Mouse (Mus musculus): ENCODE results near the gene Ppp1r1c. TPM values are rescaled to one million over a fixed set of nuclear protein-coding genes. Genes with fewer than 3 reads are reported as not detected.

The Ppp1r1c gene
- polyA plus RNA-seq, 1 experiment = not detected

- Histone ChIP-seq H3K4me3 (ENCODE audit: control insufficient read depth, insufficient read depth, low read length) (no peak overlapping the region), H3K4me1 (replicated peaks; ENCODE audit: control insufficient read depth, insufficient read depth, low read length) (no peaks in the 10 kb centered on the region), H3K27ac (ENCODE audit: control insufficient read depth, insufficient read depth, low read length) (no peak overlapping the region), H3K27me3 (ENCODE audit: control insufficient read depth, insufficient read depth, low read length) (no peaks in the 10 kb centered on the region), H3K36me3 (ENCODE audit: control insufficient read depth, insufficient read depth, low read length) (no peaks in the 10 kb centered on the region)
- no peak for DNase-seq
- TF ChIP-seq CTCF (IDR thresholded peaks at IDR 0.05; ENCODE audit: borderline replicate concordance, control insufficient read depth, extremely low read depth, insufficient read depth, low read length, poor library complexity) (no peak), POLR2A (IDR thresholded peaks at IDR 0.05; ENCODE audit: control insufficient read depth, extremely low read depth, insufficient read depth, low read length, poor library complexity) (no peak)
Measured at GRCm38 (mm10) chr2:79717846-79718245, 10.3 kb downstream of the Ppp1r1c start.

GRCm38 (mm10) chr2:79722415-79722814 is 14.8 kb downstream of the Ppp1r1c start:
- TF ChIP-seq POLR2A (IDR thresholded peaks at IDR 0.05; ENCODE audit: control insufficient read depth, extremely low read depth, insufficient read depth, low read length, poor library complexity) = no peak
- TF ChIP-seq CTCF (IDR thresholded peaks at IDR 0.05; ENCODE audit: borderline replicate concordance, control insufficient read depth, extremely low read depth, insufficient read depth, low read length, poor library complexity) = no peak
- WGBS = 94% methylated on average over 1 of the region's 1 CpGs
- H3K27me3 ChIP-seq (ENCODE audit: control insufficient read depth, insufficient read depth, low read length) = no peaks in the 10 kb centered on the region
- H3K27ac ChIP-seq (ENCODE audit: control insufficient read depth, insufficient read depth, low read length) = no peak overlapping the region
- H3K4me1 ChIP-seq (replicated peaks; ENCODE audit: control insufficient read depth, insufficient read depth, low read length) = no peaks in the 10 kb centered on the region
- H3K4me3 ChIP-seq (ENCODE audit: control insufficient read depth, insufficient read depth, low read length) = no peak overlapping the region
- DNase-seq = no peak
- H3K36me3 ChIP-seq (ENCODE audit: control insufficient read depth, insufficient read depth, low read length) = no peaks in the 10 kb centered on the region

- H3K27me3 ChIP-seq (ENCODE audit: control insufficient read depth, insufficient read depth, low read length) = no peaks in the 10 kb centered on the region
- H3K4me1 ChIP-seq (replicated peaks; ENCODE audit: control insufficient read depth, insufficient read depth, low read length) = no peaks in the 10 kb centered on the region
- no peak overlapping the region for H3K27ac ChIP-seq (ENCODE audit: control insufficient read depth, insufficient read depth, low read length)
- no peak overlapping the region for H3K4me3 ChIP-seq (ENCODE audit: control insufficient read depth, insufficient read depth, low read length)
- no peak for DNase-seq
- H3K36me3 ChIP-seq (ENCODE audit: control insufficient read depth, insufficient read depth, low read length) = no peaks in the 10 kb centered on the region
- WGBS = 92% methylated on average over 2 of the region's 2 CpGs
- TF ChIP-seq CTCF (IDR thresholded peaks at IDR 0.05; ENCODE audit: borderline replicate concordance, control insufficient read depth, extremely low read depth, insufficient read depth, low read length, poor library complexity) (no peak), POLR2A (IDR thresholded peaks at IDR 0.05; ENCODE audit: control insufficient read depth, extremely low read depth, insufficient read depth, low read length, poor library complexity) (no peak)
Measured at GRCm38 (mm10) chr2:79738958-79739357, 31.4 kb downstream of the Ppp1r1c start.

- no peaks in the 10 kb centered on the region for H3K36me3 ChIP-seq (ENCODE audit: control insufficient read depth, insufficient read depth, low read length)
- H3K4me1 ChIP-seq (replicated peaks; ENCODE audit: control insufficient read depth, insufficient read depth, low read length) = no peaks in the 10 kb centered on the region
- no peak overlapping the region for H3K4me3 ChIP-seq (ENCODE audit: control insufficient read depth, insufficient read depth, low read length)
- no peak overlapping the region for H3K27ac ChIP-seq (ENCODE audit: control insufficient read depth, insufficient read depth, low read length)
- TF ChIP-seq CTCF (IDR thresholded peaks at IDR 0.05; ENCODE audit: borderline replicate concordance, control insufficient read depth, extremely low read depth, insufficient read depth, low read length, poor library complexity) = no peak
- DNase-seq = no peak
- 6% methylated on average over 2 of the region's 2 CpGs for WGBS
- H3K27me3 ChIP-seq (ENCODE audit: control insufficient read depth, insufficient read depth, low read length) = no peaks in the 10 kb centered on the region
Measured at GRCm38 (mm10) chr2:79741966-79742365, 34.4 kb downstream of the Ppp1r1c start.

GRCm38 (mm10) chr2:79744164-79744563 is 36.6 kb downstream of the Ppp1r1c start:
- H3K36me3 ChIP-seq (ENCODE audit: control insufficient read depth, insufficient read depth, low read length) = no peaks in the 10 kb centered on the region
- H3K27me3 ChIP-seq (ENCODE audit: control insufficient read depth, insufficient read depth, low read length) = no peaks in the 10 kb centered on the region
- TF ChIP-seq CTCF (IDR thresholded peaks at IDR 0.05; ENCODE audit: borderline replicate concordance, control insufficient read depth, extremely low read depth, insufficient read depth, low read length, poor library complexity) (no peak), POLR2A (IDR thresholded peaks at IDR 0.05; ENCODE audit: control insufficient read depth, extremely low read depth, insufficient read depth, low read length, poor library complexity) (no peak)
- WGBS = 93% methylated on average over 4 of the region's 4 CpGs
- DNase-seq = no peak
- no peaks in the 10 kb centered on the region for H3K4me1 ChIP-seq (replicated peaks; ENCODE audit: control insufficient read depth, insufficient read depth, low read length)
- no peak overlapping the region for H3K4me3 ChIP-seq (ENCODE audit: control insufficient read depth, insufficient read depth, low read length)
- H3K27ac ChIP-seq (ENCODE audit: control insufficient read depth, insufficient read depth, low read length) = no peak overlapping the region

GRCm38 (mm10) chr2:79751685-79752084 is 44.1 kb downstream of the Ppp1r1c start:
- Histone ChIP-seq H3K27me3 (ENCODE audit: control insufficient read depth, insufficient read depth, low read length) (no peaks in the 10 kb centered on the region), H3K36me3 (ENCODE audit: control insufficient read depth, insufficient read depth, low read length) (no peaks in the 10 kb centered on the region), H3K27ac (ENCODE audit: control insufficient read depth, insufficient read depth, low read length) (no peak overlapping the region), H3K4me3 (ENCODE audit: control insufficient read depth, insufficient read depth, low read length) (no peak overlapping the region), H3K4me1 (replicated peaks; ENCODE audit: control insufficient read depth, insufficient read depth, low read length) (no peaks in the 10 kb centered on the region)
- no peak for DNase-seq
- TF ChIP-seq CTCF (IDR thresholded peaks at IDR 0.05; ENCODE audit: borderline replicate concordance, control insufficient read depth, extremely low read depth, insufficient read depth, low read length, poor library complexity) (no peak), POLR2A (IDR thresholded peaks at IDR 0.05; ENCODE audit: control insufficient read depth, extremely low read depth, insufficient read depth, low read length, poor library complexity) (no peak)
- 88% methylated on average over 3 of the region's 3 CpGs for WGBS

- 96% methylated on average over 4 of the region's 4 CpGs for WGBS
- H3K36me3 ChIP-seq (ENCODE audit: control insufficient read depth, insufficient read depth, low read length) = no peaks in the 10 kb centered on the region
- no peak for DNase-seq
- H3K27me3 ChIP-seq (ENCODE audit: control insufficient read depth, insufficient read depth, low read length) = no peaks in the 10 kb centered on the region
- H3K27ac ChIP-seq (ENCODE audit: control insufficient read depth, insufficient read depth, low read length) = no peak overlapping the region
- no peaks in the 10 kb centered on the region for H3K4me1 ChIP-seq (replicated peaks; ENCODE audit: control insufficient read depth, insufficient read depth, low read length)
- TF ChIP-seq CTCF (IDR thresholded peaks at IDR 0.05; ENCODE audit: borderline replicate concordance, control insufficient read depth, extremely low read depth, insufficient read depth, low read length, poor library complexity) = no peak
- TF ChIP-seq POLR2A (IDR thresholded peaks at IDR 0.05; ENCODE audit: control insufficient read depth, extremely low read depth, insufficient read depth, low read length, poor library complexity) = no peak
- no peak overlapping the region for H3K4me3 ChIP-seq (ENCODE audit: control insufficient read depth, insufficient read depth, low read length)
Measured at GRCm38 (mm10) chr2:79760018-79760417, 52.4 kb downstream of the Ppp1r1c start.

Data from thymus, adult 2 months (tissue).